Mouse (Mus musculus) embryonic fibroblast, embryonic 13.5 days (primary cell): ENCODE results near the gene Nop2. TPM values are rescaled to one million over a fixed set of nuclear protein-coding genes. Genes with fewer than 3 reads are reported as not detected.

ENCODE experiments used
- H3K27ac ChIP-seq: 2 replicates; pipeline ENCODE4 v1.5.1; 2012; ENCODE audit warnings: low read length, control low read depth, inconsistent platforms; ENCODE audit not compliant: insufficient read depth
- H3K4me1 ChIP-seq: 2 replicates; pipeline ENCODE4 v1.6.1; 2011; ENCODE audit warnings: low read length; ENCODE audit not compliant: control insufficient read depth, insufficient read depth
- H3K4me3 ChIP-seq: 2 replicates; pipeline ENCODE4 v1.5.1; 2011; ENCODE audit warnings: mild to moderate bottlenecking, control low read depth, low read length; ENCODE audit not compliant: insufficient read depth
- CTCF ChIP-seq: IDR thresholded peaks from 2 replicates; pipeline ENCODE4 v1.5.1; 2011; ENCODE audit warnings: mild to moderate bottlenecking, control low read depth, low read length, moderate library complexity, borderline replicate concordance; ENCODE audit not compliant: insufficient read depth
- POLR2A ChIP-seq: IDR thresholded peaks from 2 replicates; pipeline ENCODE4 v1.6.1; 2011; ENCODE audit warnings: low read depth, mild to moderate bottlenecking, control low read depth, low read length, moderate library complexity
- polyA plus RNA-seq: library from polyadenylated mRNA; stranded (reverse); fragments of >200 nt; gene quantifications from 2 replicates; pipeline ENCODE4 v1.2.4, GENCODE M21; 2011; ENCODE audit warnings: low read depth; ENCODE audit not compliant: missing spikeins, insufficient read length

Nop2 gene
- polyA plus RNA-seq, 1 experiment, result 35.9 TPM

GRCm38 (mm10) chr6:125186203-125186602 lies 54.5 kb downstream of the Nop2 start:
- Histone ChIP-seq H3K4me1 (no peaks in the 10 kb centered on the region), H3K27ac (no peak overlapping the region), H3K4me3 (no peak overlapping the region)
- TF ChIP-seq CTCF, result no peak
- no peak for TF ChIP-seq POLR2A

GRCm38 (mm10) chr6:125190816-125191215 lies 59.1 kb downstream of the Nop2 start:
- H3K4me1 ChIP-seq, result no peaks in the 10 kb centered on the region
- H3K27ac ChIP-seq, result no peak overlapping the region
- peak overlapping the region; percentile 84 for H3K4me3 ChIP-seq
- TF ChIP-seq CTCF (no peak), POLR2A (no peak)

GRCm38 (mm10) chr6:125191332-125192015 lies 59.8 kb downstream of the Nop2 start, which contains the start of the genes Ncapd2 and Mrpl51:
Ncapd2 (minus strand) TSS chr6:125191701.
Mrpl51 (plus strand) TSS chr6:125191801.
- Histone ChIP-seq H3K27ac (peak within 1 kb of the TSS; percentile 98), H3K4me1 (no peaks in the 10 kb centered on the region), H3K4me3 (peak within 1 kb of the TSS; percentile 84)
- no peak; the same call in 1 of the 2 replicates for TF ChIP-seq POLR2A
- no peak for TF ChIP-seq CTCF

GRCm38 (mm10) chr6:125192016-125192714 lies 60.5 kb downstream of the Nop2 start:
- H3K27ac ChIP-seq, result peak overlapping the region; percentile 98
- peak overlapping the region; percentile 73 for H3K4me3 ChIP-seq
- peak; percentile 32 for TF ChIP-seq POLR2A
- no peak for TF ChIP-seq CTCF
- H3K4me1 ChIP-seq, result no peaks in the 10 kb centered on the region

- no peaks in the 10 kb centered on the region for H3K4me1 ChIP-seq
- peak overlapping the region; percentile 73 for H3K4me3 ChIP-seq
- peak overlapping the region; percentile 98 for H3K27ac ChIP-seq
- TF ChIP-seq POLR2A, result no peak
- no peak for TF ChIP-seq CTCF
Observed at GRCm38 (mm10) chr6:125192841-125193240, 61.1 kb downstream of the Nop2 start.

- no peaks in the 10 kb centered on the region for H3K4me1 ChIP-seq
- peak overlapping the region; percentile 73; the same call in 1 of the 2 replicates for H3K4me3 ChIP-seq
- TF ChIP-seq CTCF, result no peak
- TF ChIP-seq POLR2A, result no peak
- no peak overlapping the region for H3K27ac ChIP-seq
Observed at GRCm38 (mm10) chr6:125193390-125193789, 61.7 kb downstream of the Nop2 start.

Other genes starting within 250 kb of the Nop2 start
- gene Cd4, start 243.7 kb upstream of the Nop2 start, polyA plus RNA-seq, result not detected in 2 replicates
- gene Lag3, start 220.2 kb upstream of the Nop2 start, polyA plus RNA-seq, result 1.2 TPM in 2 replicates
- 602 and 622 TPM in 2 replicates for gene Ptms, start 211.8 kb upstream of the Nop2 start, polyA plus RNA-seq
- gene Mlf2, start 200.5 kb upstream of the Nop2 start, polyA plus RNA-seq, result 250 and 255 TPM in 2 replicates
- gene Cops7a, start 166.4 kb upstream of the Nop2 start, polyA plus RNA-seq, result 77.4 and 94.3 TPM in 2 replicates
- 1.9 TPM in 1 of 2 replicates, not detected in the other for gene Pianp, start 135.2 kb upstream of the Nop2 start, polyA plus RNA-seq
- gene Zfp384, start 122.8 kb upstream of the Nop2 start, polyA plus RNA-seq, result 46.3 and 63.5 TPM in 2 replicates
- 48.3 and 52.2 TPM in 2 replicates for gene Ing4, start 92.1 kb upstream of the Nop2 start, polyA plus RNA-seq
- 2.5 and 5.4 TPM in 2 replicates for gene Acrbp, start 82.2 kb upstream of the Nop2 start, polyA plus RNA-seq
- not detected in 2 replicates for gene Lpar5, start 64.0 kb upstream of the Nop2 start, polyA plus RNA-seq
- gene Chd4, start 35.9 kb upstream of the Nop2 start, polyA plus RNA-seq, result 156 and 178 TPM in 2 replicates
- 10.4 and 12.0 TPM in 2 replicates for gene Iffo1, start 13.3 kb downstream of the Nop2 start, polyA plus RNA-seq
- gene Gapdh, start 34.6 kb downstream of the Nop2 start, polyA plus RNA-seq, result 571 and 859 TPM in 2 replicates
- 75.8 and 137 TPM in 2 replicates for gene Ncapd2, start 59.8 kb downstream of the Nop2 start, polyA plus RNA-seq
- 76.2 and 76.9 TPM in 2 replicates for gene Mrpl51, start 59.9 kb downstream of the Nop2 start, polyA plus RNA-seq
- gene Vamp1, start 83.6 kb downstream of the Nop2 start, polyA plus RNA-seq, result 4.2 and 4.3 TPM in 2 replicates
- 5.7 and 6.3 TPM in 2 replicates for gene Tapbpl, start 100.0 kb downstream of the Nop2 start, polyA plus RNA-seq
- not detected in 2 replicates for gene Cd27, start 105.1 kb downstream of the Nop2 start, polyA plus RNA-seq
- not detected in 2 replicates for gene Tuba3a, start 154.1 kb downstream of the Nop2 start, polyA plus RNA-seq
- gene Ltbr, start 182.0 kb downstream of the Nop2 start, polyA plus RNA-seq, result 67.1 and 77.6 TPM in 2 replicates
- gene Scnn1a, start 188.8 kb downstream of the Nop2 start, polyA plus RNA-seq, result 0.48 and 0.70 TPM in 2 replicates
- 126 and 140 TPM in 2 replicates for gene Tnfrsf1a, start 217.5 kb downstream of the Nop2 start, polyA plus RNA-seq
- gene Plekhg6, start 248.9 kb downstream of the Nop2 start, polyA plus RNA-seq, result 0.15 TPM in 1 of 2 replicates, not detected in the other